Comparison of ENCODE assay signal across 10 mouse cellular contexts in the genomic region with DNA sequence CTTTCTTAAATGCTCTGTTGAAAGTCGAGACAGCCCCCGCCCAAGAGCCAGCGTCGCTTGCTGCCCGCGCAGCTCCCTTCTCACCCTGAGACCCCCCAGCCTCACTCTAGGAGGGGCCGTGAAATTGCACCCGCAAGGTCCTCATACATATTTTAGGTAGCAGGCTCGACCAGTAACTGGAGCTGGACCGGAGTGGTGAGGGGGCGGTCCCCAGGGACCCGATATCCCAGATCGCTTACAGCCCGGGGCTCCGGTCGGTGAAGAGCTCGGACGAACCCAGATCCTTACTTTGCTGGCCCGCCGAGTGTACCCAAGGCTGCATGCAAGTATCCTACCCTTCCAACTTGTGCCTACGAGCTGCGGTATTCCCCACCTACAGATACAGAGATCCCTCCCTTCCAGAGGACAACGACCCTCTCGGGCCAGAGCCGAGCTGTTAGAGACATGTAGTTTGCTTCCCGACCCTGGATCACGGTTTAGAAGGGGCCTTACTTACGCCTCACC.
DNase-seq lines count a peak whose midpoint lies in the region; ATAC-seq and TF ChIP-seq lines count a peak whose summit lies in the region.
"Had no signal": no experiment of that assay in that cellular context is flagged by ENCODE, and none has a peak within 500 bp of the region (broad histone marks: within the 10 kb centered on the region; RNA-seq: fewer than 3 reads in every experiment).

No protein-coding gene starts in this region.

- H3K9me3 ChIP-seq in lung, embryonic 16.5 days (ENCODE audit: control insufficient read depth, low read length), result no peaks in the 10 kb centered on the region
- 0 out of 2 replicates have a peak, but pooled peaks cover 4% of the 10 kb centered on the region for H3K9me3 ChIP-seq in embryonic facial prominence, embryonic 14.5 days (ENCODE audit: control insufficient read depth, low read length)
- H3K9me3 ChIP-seq in intestine, embryonic 16.5 days (ENCODE audit: control insufficient read depth, low read length), result no peaks in the 10 kb centered on the region

- no peak for TF ChIP-seq POLR2A in small intestine, adult 2 months (IDR thresholded peaks at IDR 0.05; ENCODE audit: low read depth, low read length)

- H3K27ac ChIP-seq in lung, embryonic 16.5 days (ENCODE audit: low read length), result no peak overlapping the region
- no peak overlapping the region; the same call in 1 of the 2 replicates for H3K27ac ChIP-seq in embryonic facial prominence, embryonic 14.5 days (replicated peaks; ENCODE audit: low read depth, low read length)
- H3K27ac ChIP-seq in intestine, embryonic 16.5 days (ENCODE audit: low read length), result no peak overlapping the region
- no peak overlapping the region for H3K27ac ChIP-seq in small intestine, adult 2 months (ENCODE audit: insufficient read depth, low read depth, low read length)

- H3K4me2 ChIP-seq in lung, embryonic 16.5 days (ENCODE audit: low read depth, low read length), result peak overlapping the region; percentile 46
- H3K4me2 ChIP-seq in embryonic facial prominence, embryonic 14.5 days (ENCODE audit: low read depth, low read length), result peak overlapping the region; percentile 51
- peak overlapping the region; percentile 43 for H3K4me2 ChIP-seq in intestine, embryonic 16.5 days (ENCODE audit: low read depth, low read length)

- H3K4me3 ChIP-seq in lung, embryonic 16.5 days (ENCODE audit: low read length), result peak overlapping the region; percentile 56
- H3K4me3 ChIP-seq in embryonic facial prominence, embryonic 14.5 days (ENCODE audit: low read depth, low read length), result peak overlapping the region; percentile 47
- peak overlapping the region; percentile 33 for H3K4me3 ChIP-seq in intestine, embryonic 16.5 days (ENCODE audit: low read length)
- H3K4me3 ChIP-seq in small intestine, adult 2 months (ENCODE audit: low read depth, low read length), result peak overlapping the region; percentile 90
- H3K4me3 ChIP-seq: erythroblast, embryonic 14.5 days had no signal

- H3K4me1 ChIP-seq in lung, embryonic 16.5 days (replicated peaks; ENCODE audit: control insufficient read depth, insufficient read depth, low read length), result peaks cover 29% of the 10 kb centered on the region
- peaks cover 7% of the 10 kb centered on the region; the same call in 1 of the 2 replicates for H3K4me1 ChIP-seq in embryonic facial prominence, embryonic 14.5 days (ENCODE audit: control insufficient read depth, insufficient read depth, low read length)
- peaks cover 47% of the 10 kb centered on the region for H3K4me1 ChIP-seq in intestine, embryonic 16.5 days (ENCODE audit: control insufficient read depth, insufficient read depth, low read length)
- H3K4me1 ChIP-seq in small intestine, adult 2 months (ENCODE audit: control insufficient read depth, insufficient read depth, insufficient read length, low read length), result peaks cover 21% of the 10 kb centered on the region

- peaks cover 95% of the 10 kb centered on the region for H3K27me3 ChIP-seq in lung, embryonic 16.5 days (ENCODE audit: control insufficient read depth, insufficient read depth, low read depth, low read length)
- peaks cover 99% of the 10 kb centered on the region for H3K27me3 ChIP-seq in embryonic facial prominence, embryonic 14.5 days (replicated peaks; ENCODE audit: control insufficient read depth, insufficient read depth, low read length)
- peaks cover 83% of the 10 kb centered on the region for H3K27me3 ChIP-seq in intestine, embryonic 16.5 days (replicated peaks; ENCODE audit: control insufficient read depth, insufficient read depth, low read length)
- peaks cover 72% of the 10 kb centered on the region for H3K27me3 ChIP-seq in small intestine, adult 2 months (ENCODE audit: control insufficient read depth, insufficient read depth, low read length)

- no peak overlapping the region for H3K9ac ChIP-seq in lung, embryonic 16.5 days (ENCODE audit: low read length)
- peak overlapping the region; percentile 32; the same call in 1 of the 2 replicates for H3K9ac ChIP-seq in embryonic facial prominence, embryonic 14.5 days (ENCODE audit: low read depth, low read length)
- 0 out of 2 replicates have a peak overlapping the region, but pooled peaks have one; percentile 6 for H3K9ac ChIP-seq in intestine, embryonic 16.5 days (ENCODE audit: low read depth, low read length)

- TF ChIP-seq CTCF in small intestine, adult 2 months (IDR thresholded peaks at IDR 0.05; ENCODE audit: extremely low read depth, insufficient read length, insufficient replicate concordance, low read depth, low read length), result no peak

- DNase-seq in lung, adult 18-20 months, result no peak
- no peak for DNase-seq in embryonic facial prominence, embryonic 14.5 days (ENCODE audit: low spot score)
- no peak for DNase-seq in cerebellum, postnatal 14 days
- DNase-seq in right cerebral cortex, postnatal 36 days (ENCODE audit: low spot score in 2 of 2), result no peak
- DNase-seq in left cerebral cortex, adult 18-20 months (ENCODE audit: low spot score in 2 of 2), result no peak
- DNase-seq: thymus, postnatal 25 days had no signal

- H3K36me3 ChIP-seq in lung, embryonic 16.5 days (ENCODE audit: control insufficient read depth, insufficient read depth, low read length), result no peaks in the 10 kb centered on the region
- no peaks in the 10 kb centered on the region for H3K36me3 ChIP-seq in embryonic facial prominence, embryonic 14.5 days (ENCODE audit: control insufficient read depth, insufficient read depth, low read length)
- no peaks in the 10 kb centered on the region for H3K36me3 ChIP-seq in intestine, embryonic 16.5 days (ENCODE audit: control insufficient read depth, insufficient read depth, low read length)
- H3K36me3 ChIP-seq in small intestine, adult 2 months (ENCODE audit: control insufficient read depth, insufficient read depth, low read length), result no peaks in the 10 kb centered on the region

- WGBS in lung, embryonic 16.5 days, result under 1% methylated on average over 28 of the region's 28 CpGs
- WGBS in embryonic facial prominence, embryonic 14.5 days, result under 1% methylated on average over 26 of the region's 28 CpGs
- under 1% methylated on average over 28 of the region's 28 CpGs for WGBS in intestine, embryonic 16.5 days
- WGBS in small intestine, adult 2 months, result 4% methylated on average over 28 of the region's 28 CpGs

- no peak for ATAC-seq in lung, embryonic 16.5 days (ENCODE audit: low read depth)
- no peak for ATAC-seq in embryonic facial prominence, embryonic 14.5 days (ENCODE audit: low read depth)
- no peak for ATAC-seq in intestine, embryonic 16.5 days

Comparison
In these comparisons a context has a peak if more than half of its experiments do, and no peak if none do; other contexts are left out.
1. H3K4me3 ChIP-seq: peak in every context shown above with its lines; median percentile 90 in small intestine, adult 2 months; 56 in lung, embryonic 16.5 days; 47 in embryonic facial prominence, embryonic 14.5 days; 33 in intestine, embryonic 16.5 days.